Mouse (Mus musculus): ENCODE measurements around the gene Pym1.

Gene Pym1

DNA sequence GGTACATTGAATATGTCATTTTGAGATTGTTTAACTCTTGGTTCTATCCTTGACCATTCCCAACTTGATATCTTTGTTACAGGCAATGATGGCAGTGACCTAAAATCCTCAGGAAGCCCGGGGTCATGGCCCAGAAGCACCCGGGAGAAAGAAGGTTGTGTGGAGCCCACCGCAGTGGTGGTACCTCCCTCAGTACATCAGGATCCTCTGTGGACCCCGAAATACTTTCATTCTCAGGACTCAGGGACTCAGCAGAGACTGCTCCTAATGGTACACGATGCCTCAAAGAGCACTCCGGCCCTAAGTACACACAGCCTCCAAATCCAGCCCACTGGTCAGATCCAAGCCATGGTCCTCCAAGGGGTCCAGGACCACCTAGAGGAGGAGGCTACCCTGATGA lies 58.4 kb downstream of the Pym1 start:
- no peak for DNase-seq

DNA sequence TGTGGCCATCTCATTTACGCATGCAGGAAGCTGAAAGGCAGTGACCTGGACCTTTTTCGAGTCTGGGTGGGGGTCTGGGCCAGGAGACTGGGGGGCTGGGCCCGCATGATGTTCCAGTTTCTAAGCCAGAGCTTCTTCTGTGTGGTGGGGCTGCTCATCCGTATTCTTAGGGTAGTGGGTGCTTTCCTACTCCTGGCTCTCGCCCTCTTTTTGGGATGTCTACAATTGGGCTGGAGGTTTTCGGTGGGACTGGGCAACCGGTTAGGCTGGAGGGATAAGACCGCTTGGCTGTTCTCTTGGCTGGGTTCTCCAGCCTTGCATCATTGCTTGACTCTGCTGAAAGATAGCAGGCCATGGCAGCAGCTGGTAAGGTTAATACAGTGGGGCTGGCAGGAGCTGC lies 59.3 kb downstream of the Pym1 start:
- no peak for DNase-seq

Data from lung, postnatal 14 days (tissue).